Mouse (Mus musculus) layer of hippocampus, adult 2 months (tissue): ENCODE data around the gene Notch1. TPM values are rescaled to one million over a fixed set of nuclear protein-coding genes. Genes with fewer than 3 reads are reported as not detected.

Experiments used
- DNase-seq, 2 experiments: peaks; one replicate each; pipeline ENCODE4 v3.0.0; 2022; ENCODE audit warnings: low spot score in 2 of 2
- H3K27ac ChIP-seq: fragments of 200-600 bp; 2 replicates; pipeline ENCODE4 v1.8.1; 2022
- H3K4me3 ChIP-seq: fragments of 200-600 bp; 2 replicates; pipeline ENCODE4 v1.8.1; 2022; ENCODE audit warnings: mild to moderate bottlenecking
- CTCF ChIP-seq: fragments of 200-600 bp; conservative IDR thresholded peaks from 2 replicates; pipeline ENCODE4 v1.8.1; 2022; ENCODE audit warnings: antibody characterized with exemption, mild to moderate bottlenecking, moderate library complexity
- total RNA-seq, 2 experiments: library from RNA; stranded (reverse); gene quantifications; 2 replicates each; pipeline ENCODE4 v1.2.3; 2021

Notch1 gene
- total RNA-seq, 2 experiments from 2014 or later: 32.7 to 35.7 TPM

DNA sequence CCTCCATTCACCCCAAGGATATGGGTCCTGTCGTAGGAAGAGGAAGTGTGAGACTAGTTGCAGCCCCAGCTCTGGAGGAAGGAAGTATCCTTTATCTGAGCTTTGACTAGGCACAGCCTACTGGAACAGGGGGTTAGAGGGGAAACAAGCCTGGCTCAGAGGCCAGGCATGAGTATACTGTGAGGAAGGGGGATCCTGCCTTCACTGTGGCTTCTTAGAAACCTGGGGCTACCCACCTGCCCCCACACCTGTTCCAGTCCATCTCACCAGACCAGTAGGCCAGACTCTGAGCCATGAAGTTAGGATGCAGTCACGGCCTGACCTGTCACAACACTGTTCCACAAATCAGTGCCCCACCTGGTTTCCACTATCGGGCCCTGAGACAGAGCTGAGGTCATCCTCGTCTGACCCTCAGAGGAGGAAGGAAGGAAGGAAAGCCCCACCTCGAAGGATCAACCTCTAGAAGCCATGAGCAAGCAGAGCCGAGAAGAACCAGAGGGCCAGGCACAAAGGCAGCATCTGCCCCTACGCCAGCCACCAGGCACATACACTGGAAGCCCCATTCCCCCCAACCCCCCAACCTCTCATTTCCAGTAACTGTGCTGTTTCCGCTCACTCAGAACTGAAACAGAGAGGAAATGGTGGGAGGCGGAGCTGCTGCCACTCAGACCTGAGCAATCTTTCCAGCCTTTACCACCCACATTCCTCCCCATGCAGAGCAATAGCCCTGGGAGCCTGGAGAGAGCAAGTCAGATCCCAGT lies 23.3 kb downstream of the Notch1 start:
- TF ChIP-seq CTCF: no peak
- Histone ChIP-seq H3K4me3 (peak overlapping the region; percentile 0; the same call in 1 of the 2 replicates), H3K27ac (peak overlapping the region; percentile 84)
- no peak for DNase-seq

DNA sequence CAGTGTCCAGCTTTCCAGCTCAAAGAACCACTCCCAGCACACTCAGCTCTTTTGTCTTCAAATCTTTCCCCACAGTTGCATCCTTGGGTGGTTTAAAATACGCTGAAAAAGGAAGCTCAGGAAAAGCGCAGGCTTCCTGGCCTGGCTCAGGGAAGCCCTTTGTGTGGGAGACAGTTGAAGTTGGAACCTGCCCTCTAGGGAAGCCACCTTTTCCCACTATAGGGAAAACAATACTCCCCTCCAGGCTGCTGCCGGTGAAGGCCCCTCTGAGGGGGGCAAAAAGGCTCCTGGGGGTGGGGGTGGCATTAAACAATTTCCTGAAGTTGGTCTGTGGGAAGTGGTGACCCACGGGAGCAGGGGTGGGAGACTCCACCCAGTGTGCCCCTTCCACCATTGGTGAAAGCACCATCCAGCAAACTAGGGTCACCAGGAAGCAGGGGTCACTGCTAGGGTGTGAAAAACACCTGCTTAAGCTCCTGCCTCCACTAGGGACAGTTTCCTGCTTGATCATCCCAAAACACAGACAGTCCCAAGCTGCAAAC lies 25.6 kb downstream of the Notch1 start:
- peak overlapping the region; percentile 86 for H3K27ac ChIP-seq
- no peak for DNase-seq
- H3K4me3 ChIP-seq: no peak overlapping the region
- TF ChIP-seq CTCF: peak; percentile 19; the same call in 1 of the 2 replicates

DNA sequence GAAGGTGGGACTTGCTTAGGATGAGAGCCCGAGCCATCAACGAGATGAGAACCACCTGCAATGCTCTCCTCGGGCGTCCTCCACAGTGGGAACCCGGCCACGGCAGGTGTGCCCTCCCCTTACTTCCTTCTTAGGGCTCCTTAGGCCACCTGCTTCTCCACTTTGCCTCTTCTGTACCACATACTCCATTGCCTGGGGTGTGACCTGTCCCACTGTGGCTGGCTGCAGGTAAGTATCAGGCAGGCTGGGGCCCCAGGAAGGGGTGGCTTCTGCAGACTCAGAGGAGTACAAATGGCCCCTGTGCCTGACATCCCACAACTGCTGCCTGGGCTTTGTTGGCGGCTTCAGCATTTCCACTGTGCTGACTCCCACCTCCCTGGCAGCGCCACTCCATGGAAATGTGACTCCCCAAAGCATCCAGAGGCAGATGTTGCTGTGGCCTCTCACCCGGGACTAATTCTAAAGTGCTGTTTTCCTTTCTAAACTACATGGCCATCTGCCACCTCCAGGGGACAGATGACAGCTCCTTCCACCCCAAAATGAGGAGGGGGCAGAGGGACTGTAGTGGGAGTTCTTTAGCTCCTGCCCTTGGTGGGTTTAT lies 27.8 kb downstream of the Notch1 start:
- no peak for TF ChIP-seq CTCF
- H3K27ac ChIP-seq: peak overlapping the region; percentile 86
- DNase-seq: no peak
- 0 out of 2 replicates have a peak overlapping the region, but pooled peaks have one; percentile 9 for H3K4me3 ChIP-seq

DNA sequence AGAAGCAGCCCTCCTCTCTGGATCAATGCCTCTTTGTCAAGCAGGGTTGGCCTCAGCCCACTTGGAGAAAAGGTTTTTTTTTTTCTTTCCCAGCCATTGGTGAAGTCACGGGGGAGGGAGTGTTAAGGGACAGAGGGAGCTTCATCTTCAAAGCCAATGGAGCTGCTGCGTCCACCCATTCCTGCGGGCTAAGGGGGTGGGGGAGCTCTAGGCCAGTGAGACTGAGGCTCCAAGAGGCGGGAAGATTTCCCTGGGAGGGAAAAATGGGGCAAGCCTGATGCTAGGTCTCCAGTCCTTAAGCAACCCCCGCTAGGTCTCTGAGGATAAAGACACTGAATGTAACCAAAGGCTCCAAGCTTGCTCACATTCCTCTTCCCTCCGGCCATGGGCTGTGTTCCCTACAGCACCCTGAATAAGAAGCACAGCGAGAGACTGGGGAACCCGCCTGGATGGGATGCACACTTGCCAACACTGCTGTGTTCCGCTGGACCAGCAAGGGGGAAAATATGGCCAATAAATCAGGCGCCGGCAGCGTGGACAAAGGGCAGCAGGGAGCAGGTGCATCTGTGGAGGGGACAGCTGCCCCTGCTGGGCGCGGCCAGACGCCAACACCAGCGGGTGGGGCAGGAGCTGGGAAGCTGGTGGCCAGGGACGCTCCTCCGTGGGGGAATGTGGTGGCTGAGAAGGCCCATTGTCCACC lies 29.0 kb downstream of the Notch1 start:
- DNase-seq: peak; percentile 45 to 82
- TF ChIP-seq CTCF: 0 out of 2 replicates have a peak, but pooled peaks have one; percentile 14

DNA sequence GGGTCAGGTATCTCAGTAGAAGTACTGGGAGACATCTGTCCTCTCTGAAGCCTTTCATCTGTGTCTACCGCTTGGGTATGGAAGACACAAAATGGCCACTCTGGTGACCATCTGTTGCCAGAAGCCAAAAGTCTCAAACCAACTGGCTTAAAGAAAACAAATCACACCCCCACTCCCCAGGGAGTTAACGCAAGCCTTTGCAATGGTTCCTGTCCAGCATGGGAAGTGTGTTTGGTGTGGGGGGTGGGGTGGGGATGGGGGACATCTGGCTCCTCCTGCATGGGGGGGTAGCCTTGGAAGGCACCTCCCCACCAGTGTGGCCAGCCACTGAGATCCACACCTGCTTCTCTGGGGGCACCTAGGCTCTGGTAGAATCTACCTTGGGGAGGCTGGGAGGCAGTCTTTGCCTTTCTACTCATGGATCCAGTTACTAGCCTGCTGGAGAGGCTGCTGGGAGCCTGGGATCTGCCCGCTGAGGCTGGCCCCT lies 29.6 kb downstream of the Notch1 start:
- no peak for TF ChIP-seq CTCF
- Histone ChIP-seq H3K27ac (peak overlapping the region; percentile 86), H3K4me3 (no peak overlapping the region)
- no peak for DNase-seq

More for the DNA sequence above, 29.0 kb downstream of the Notch1 start:
- H3K27ac ChIP-seq: peak overlapping the region; percentile 86
- peak overlapping the region; percentile 26 for H3K4me3 ChIP-seq

DNA sequence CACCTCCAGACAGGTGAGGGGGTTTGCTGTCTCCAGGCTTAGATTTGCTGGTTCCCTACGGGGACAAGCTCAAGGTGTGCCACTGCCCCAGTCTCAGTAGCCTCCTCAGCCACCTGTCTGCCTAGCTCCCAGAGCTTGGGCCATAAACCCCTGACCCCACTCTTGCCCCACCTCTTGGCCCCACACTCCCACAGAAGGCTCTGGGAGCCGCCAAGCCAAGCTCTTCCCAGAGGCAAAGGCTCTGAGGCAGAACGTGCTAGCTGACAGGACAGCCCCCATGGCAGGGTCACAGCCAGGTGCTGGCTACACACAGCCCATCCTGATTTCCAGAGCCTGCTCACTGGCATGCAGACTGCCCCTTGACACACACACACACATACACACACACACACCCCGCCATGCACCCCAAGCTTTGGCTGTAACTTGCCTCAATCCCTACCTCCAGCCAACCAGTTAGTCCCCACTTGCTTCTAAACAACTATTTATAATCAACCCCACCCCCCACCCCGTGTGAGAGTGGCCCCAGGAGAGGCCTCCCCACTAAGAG lies 30.1 kb downstream of the Notch1 start:
- H3K27ac ChIP-seq: peak overlapping the region; percentile 86
- DNase-seq: no peak
- no peak for TF ChIP-seq CTCF

DNA sequence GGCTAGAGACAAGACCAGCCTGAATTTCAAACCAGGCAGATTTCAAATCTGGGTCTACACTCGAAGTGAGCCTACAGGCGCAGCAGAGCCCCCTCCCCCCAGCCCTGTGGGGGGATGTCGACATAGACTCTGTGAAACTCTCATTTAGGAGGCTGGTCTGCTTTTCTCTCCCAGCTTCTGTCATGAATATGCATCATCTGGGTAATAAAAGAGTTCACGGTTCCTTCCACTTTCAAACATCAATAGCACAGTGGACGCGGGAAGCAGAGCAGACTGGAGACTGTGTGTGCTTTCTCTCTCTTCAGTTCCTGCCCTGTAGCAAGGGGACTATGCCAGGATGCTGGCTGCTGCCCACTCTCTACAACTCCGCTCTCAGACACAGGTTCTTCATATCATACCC lies 30.8 kb downstream of the Notch1 start:
- Histone ChIP-seq H3K27ac (peak overlapping the region; percentile 86), H3K4me3 (no peak overlapping the region)
- TF ChIP-seq CTCF: no peak
- peak in 1 of 2 experiments; percentile 48 for DNase-seq

More for the DNA sequence above, 30.1 kb downstream of the Notch1 start:
- no peak overlapping the region for H3K4me3 ChIP-seq

DNA sequence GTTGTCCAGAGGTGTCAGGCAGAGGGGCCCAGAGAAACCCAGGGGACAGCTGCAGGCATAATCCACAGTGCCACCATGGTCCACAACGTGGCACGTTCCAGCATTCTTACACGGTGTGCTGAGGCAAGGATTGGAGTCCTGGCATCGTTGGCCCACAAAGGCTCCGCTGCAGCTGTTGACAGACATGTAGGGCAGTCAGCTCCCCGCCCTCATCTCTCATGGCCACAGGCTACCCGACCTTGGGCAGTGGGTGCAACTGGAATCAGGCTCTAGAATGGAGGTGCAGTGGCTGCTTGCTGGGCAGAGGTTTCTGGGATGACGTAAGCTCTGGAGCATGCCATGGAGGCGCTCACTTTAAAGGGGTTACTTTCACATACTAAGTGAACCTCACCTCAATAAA lies 31.2 kb downstream of the Notch1 start:
- Histone ChIP-seq H3K4me3 (no peak overlapping the region), H3K27ac (peak overlapping the region; percentile 86)
- no peak for DNase-seq
- no peak for TF ChIP-seq CTCF

DNA sequence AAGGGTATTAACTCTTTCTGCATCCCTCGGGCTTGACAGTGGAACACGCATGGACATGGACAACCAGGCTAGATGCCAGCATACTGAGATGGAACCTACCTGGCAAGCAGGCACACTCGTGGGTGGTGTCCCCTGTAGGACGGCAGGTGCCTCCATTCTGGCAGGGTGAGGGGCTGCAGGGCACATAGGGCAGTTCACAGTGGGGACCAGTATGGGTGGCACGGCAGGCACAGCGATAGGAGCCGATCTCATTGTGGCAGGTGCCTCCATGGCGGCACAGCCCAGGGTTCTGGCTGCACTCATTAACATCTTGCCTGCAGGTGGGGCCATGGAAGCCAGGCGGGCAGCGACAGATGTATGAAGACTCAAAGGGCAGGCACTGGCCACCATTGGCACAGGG lies 32.3 kb downstream of the Notch1 start:
- H3K27ac ChIP-seq: peak overlapping the region; percentile 86
- TF ChIP-seq CTCF: no peak
- H3K4me3 ChIP-seq: no peak overlapping the region
- DNase-seq: no peak

DNA sequence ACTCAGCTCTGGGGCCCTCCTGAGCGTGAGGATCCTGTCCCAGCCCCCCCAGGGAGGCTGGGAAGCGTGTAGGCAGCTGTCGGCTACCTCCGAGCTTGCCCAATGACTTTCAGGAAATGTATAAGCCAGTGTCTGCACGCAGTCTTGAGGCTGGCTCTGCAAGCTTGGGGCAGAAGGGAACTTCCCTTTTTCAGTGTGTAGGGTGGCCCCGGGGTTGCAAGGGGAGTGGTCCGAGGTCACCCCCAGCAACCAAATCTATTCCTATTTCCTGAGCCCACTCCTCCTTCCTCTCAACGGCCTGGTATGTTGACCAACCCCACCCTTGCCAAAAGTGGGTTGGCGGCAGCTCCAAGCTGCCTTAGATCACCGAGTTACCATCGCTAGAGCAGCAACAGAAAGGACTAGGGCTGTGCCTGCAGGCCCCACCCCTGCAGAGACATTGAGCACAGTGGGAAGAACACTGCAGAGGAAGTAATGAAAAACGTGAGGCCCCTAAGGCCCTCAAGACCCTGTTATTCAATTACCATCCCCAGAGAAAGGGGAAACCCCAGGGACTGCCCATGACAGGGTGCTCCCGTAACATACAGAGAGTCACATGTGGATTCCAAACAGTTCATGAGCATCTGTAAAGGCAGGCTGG lies 33.1 kb downstream of the Notch1 start:
- DNase-seq: no peak
- no peak for TF ChIP-seq CTCF
- Histone ChIP-seq H3K27ac (peak overlapping the region; percentile 86), H3K4me3 (no peak overlapping the region)

DNA sequence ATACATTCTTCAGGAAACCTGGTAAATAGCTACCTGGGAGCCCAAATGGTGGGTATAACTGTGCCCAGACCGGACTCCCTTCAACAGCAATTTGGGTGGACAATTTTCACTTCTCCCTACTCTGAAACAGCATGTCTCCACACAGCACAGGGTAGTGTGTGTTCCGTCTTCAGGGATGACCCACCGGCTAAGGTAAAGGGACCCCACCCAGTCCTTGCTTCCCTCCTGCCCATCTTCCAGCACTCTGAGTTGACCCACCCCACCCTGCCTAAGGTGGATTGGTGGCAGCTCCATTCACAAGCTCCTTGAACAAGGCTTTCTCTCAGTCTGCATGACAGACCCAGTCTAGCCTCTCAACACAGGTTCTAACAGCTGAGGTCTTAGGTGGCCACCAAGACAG lies 33.6 kb downstream of the Notch1 start:
- peak overlapping the region; percentile 86 for H3K27ac ChIP-seq
- no peak for TF ChIP-seq CTCF
- no peak for DNase-seq
- no peak overlapping the region for H3K4me3 ChIP-seq

DNA sequence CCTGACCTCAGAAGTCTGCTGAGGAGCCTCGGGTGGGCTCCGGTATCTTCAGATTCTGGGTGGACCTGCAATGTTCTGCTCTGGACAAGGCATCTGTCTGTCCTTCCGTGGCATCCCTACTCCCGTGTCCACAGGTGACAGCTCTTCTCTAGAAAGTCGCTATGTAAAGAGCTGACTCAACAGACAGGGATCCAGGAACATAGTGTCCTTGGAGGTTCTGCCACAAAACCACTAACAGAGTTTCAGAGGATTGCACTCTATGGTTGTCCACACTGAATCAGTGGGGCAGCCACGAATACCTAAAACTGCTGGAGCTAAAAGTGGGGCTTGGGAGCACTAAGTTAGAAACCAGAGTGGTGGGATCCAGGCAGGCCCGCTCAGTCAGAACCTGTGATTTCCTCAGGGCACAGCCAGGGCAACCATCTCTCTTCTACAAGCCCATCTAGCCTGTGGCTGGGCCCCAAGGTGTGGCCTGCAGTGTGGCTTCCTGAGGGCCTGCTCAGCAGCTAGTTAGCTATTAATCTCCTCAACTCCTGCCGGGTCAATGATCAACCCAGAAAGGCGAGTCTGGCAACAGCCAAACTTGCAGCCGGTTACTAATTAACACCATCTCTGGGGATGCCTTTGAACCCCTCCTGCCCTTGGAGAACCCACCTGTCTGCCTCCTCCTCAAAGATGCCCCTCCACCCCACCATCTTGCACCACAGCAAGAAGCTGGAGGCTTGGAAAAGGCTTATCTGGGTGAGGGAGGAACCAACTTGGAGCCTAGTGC lies 34.6 kb downstream of the Notch1 start:
- Histone ChIP-seq H3K27ac (peak overlapping the region; percentile 86), H3K4me3 (no peak overlapping the region)
- no peak for TF ChIP-seq CTCF
- DNase-seq: no peak
